Mouse (Mus musculus): ENCODE measurements at regions not wholly inside any gene's neighbourhood (a gene's known extent, or its start where the extent isn't known, plus 50 kb on each side); places are given as distances from the start of the nearest gene placed in this dataset.

DNA sequence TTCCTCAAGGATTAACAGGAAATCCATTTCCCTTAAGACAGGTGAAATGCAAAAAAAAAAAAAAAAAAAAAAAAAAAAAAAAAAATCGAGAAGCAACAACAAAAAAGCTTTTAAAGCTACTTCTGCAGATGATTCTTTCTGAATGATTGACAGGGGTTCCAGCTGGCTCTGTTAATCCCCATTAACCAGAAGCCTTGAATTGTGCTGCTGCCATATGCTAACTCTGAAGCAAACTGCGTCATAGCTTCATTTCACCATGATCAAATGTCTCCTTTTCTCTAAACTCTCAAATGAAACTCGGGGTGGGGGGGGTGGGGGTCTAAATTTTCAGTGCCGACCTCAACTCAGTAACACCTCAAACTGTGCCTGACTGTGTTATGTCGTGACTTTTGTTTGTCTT, 80.7 kb downstream of the Npy5r start:
- no peak for TF ChIP-seq CTCF (IDR thresholded peaks at IDR 0.05; ENCODE audit: control insufficient read depth, insufficient read depth, insufficient read length)
- no peak for TF ChIP-seq MAX (IDR thresholded peaks at IDR 0.05)

All from C2C12 (cell line).